Mouse (Mus musculus) limb, embryonic 11.5 days (tissue): ENCODE results near the gene Bcl2l11. TPM values are rescaled to one million over a fixed set of nuclear protein-coding genes. Genes with fewer than 3 reads are reported as not detected.

Experiments
- ATAC-seq: fragments of 200-750 bp; cut with Nextera tagmentation; 2 replicates; pipeline ENCODE4 v1.8.0; 2017; ENCODE audit warnings: low read depth; ENCODE audit not compliant: insufficient number of reproducible peaks, low FRiP score, low TSS enrichment
- DNase-seq: peaks from one replicate; pipeline ENCODE4 v3.0.0-alpha.2; 2015; ENCODE audit warnings: low spot score
- H3K27ac ChIP-seq: fragments of 300-500 bp; sonication (generic); replicated peaks from 2 replicates; pipeline ENCODE4 v1.5.1; 2014; ENCODE audit warnings: low read depth, mild to moderate bottlenecking, low read length
- H3K27me3 ChIP-seq: fragments of 300-500 bp; sonication (generic); 2 replicates; pipeline ENCODE4 v1.6.1; 2014; ENCODE audit warnings: mild to moderate bottlenecking, low read length, mixed read lengths; ENCODE audit not compliant: control insufficient read depth, insufficient read depth
- H3K36me3 ChIP-seq: fragments of 300-500 bp; sonication (generic); 2 replicates; pipeline ENCODE4 v1.6.1; 2014; ENCODE audit warnings: mild to moderate bottlenecking, low read length, moderate library complexity, mixed read lengths; ENCODE audit not compliant: control insufficient read depth, insufficient read depth
- H3K4me1 ChIP-seq: fragments of 300-500 bp; sonication (generic); 2 replicates; pipeline ENCODE4 v1.6.1; 2014; ENCODE audit warnings: low read length, mixed read lengths; ENCODE audit not compliant: control insufficient read depth, insufficient read depth
- H3K4me2 ChIP-seq: fragments of 300-500 bp; sonication (generic); 2 replicates; pipeline ENCODE4 v1.6.1; 2014; ENCODE audit warnings: low read depth, mild to moderate bottlenecking, moderate library complexity; ENCODE audit not compliant: severe bottlenecking
- H3K4me3 ChIP-seq: fragments of 300-500 bp; sonication (generic); 2 replicates; pipeline ENCODE4 v1.5.1; 2014; ENCODE audit warnings: low read depth, low read length
- H3K9ac ChIP-seq: fragments of 300-500 bp; sonication (generic); 2 replicates; pipeline ENCODE4 v1.6.1; 2014; ENCODE audit warnings: mild to moderate bottlenecking, low read length
- H3K9me3 ChIP-seq: fragments of 300-500 bp; sonication (generic); 2 replicates; pipeline ENCODE4 v1.6.1; 2016; ENCODE audit warnings: low read length; ENCODE audit not compliant: control insufficient read depth
- WGBS: fragments of 180-500 bp; shearing (Covaris S2); extraction: QIAGEN DNeasy Blood & Tissue Kit; methylation state at CpG from one replicate; pipeline ENCODE4 v1.1.7; 2014; 5-methylcytosine and 5-hydroxymethylcytosine counted together
- polyA plus RNA-seq: library from polyadenylated mRNA; unstranded; fragments of >200 nt; fragmentation: Nextera tagmentation; extraction: Ambion mirVana; gene quantifications from 2 replicates; pipeline ENCODE4 v1.2.1, GENCODE M21; 2014

Gene Bcl2l11
- polyA plus RNA-seq, 1 experiment from 2014 or later, result 23.4 TPM

- DNase-seq (no peak), ATAC-seq (no peak)
- no peaks in the 10 kb centered on the region for H3K36me3 ChIP-seq
- peaks cover 14% of the 10 kb centered on the region for H3K27me3 ChIP-seq
- H3K27ac ChIP-seq, result no peak overlapping the region
- WGBS, result 92% methylated on average over 9 of the region's 9 CpGs
- H3K9me3 ChIP-seq, result no peaks in the 10 kb centered on the region
- H3K4me3 ChIP-seq, result no peak overlapping the region
- no peak overlapping the region for H3K9ac ChIP-seq
- H3K4me1 ChIP-seq, result peaks cover 11% of the 10 kb centered on the region
- no peak overlapping the region for H3K4me2 ChIP-seq
Measured at GRCm38 (mm10) chr2:128118971-128119370, 6.9 kb upstream of the Bcl2l11 start.

- Histone ChIP-seq H3K27me3 (peaks cover 22% of the 10 kb centered on the region), H3K4me2 (peak overlapping the region; percentile 95), H3K9ac (no peak overlapping the region), H3K9me3 (no peaks in the 10 kb centered on the region), H3K27ac (no peak overlapping the region), H3K4me3 (peak overlapping the region; percentile 16; the same call in 1 of the 2 replicates), H3K4me1 (peaks cover 18% of the 10 kb centered on the region), H3K36me3 (no peaks in the 10 kb centered on the region)
- DNase-seq (peak; percentile 72), ATAC-seq (no peak)
- WGBS, result under 1% methylated on average over 9 of the region's 9 CpGs
Measured at GRCm38 (mm10) chr2:128122491-128122890, 3.3 kb upstream of the Bcl2l11 start.

GRCm38 (mm10) chr2:128122891-128123771 is 2.7 kb upstream of the Bcl2l11 start:
- no peak overlapping the region for H3K27ac ChIP-seq
- H3K4me1 ChIP-seq, result peaks cover 18% of the 10 kb centered on the region
- peak overlapping the region; percentile 16; the same call in 1 of the 2 replicates for H3K4me3 ChIP-seq
- peak overlapping the region; percentile 95 for H3K4me2 ChIP-seq
- ATAC-seq, result no peak
- WGBS, result 1% methylated on average over 40 of the region's 40 CpGs
- DNase-seq, result peak; percentile 57
- H3K9ac ChIP-seq, result peak overlapping the region; percentile 34; the same call in 1 of the 2 replicates
- H3K36me3 ChIP-seq, result no peaks in the 10 kb centered on the region
- peaks cover 22% of the 10 kb centered on the region for H3K27me3 ChIP-seq
- no peaks in the 10 kb centered on the region for H3K9me3 ChIP-seq

GRCm38 (mm10) chr2:128123921-128124683 is 1.7 kb upstream of the Bcl2l11 start:
- Histone ChIP-seq H3K36me3 (no peaks in the 10 kb centered on the region), H3K27me3 (peaks cover 22% of the 10 kb centered on the region), H3K9me3 (no peaks in the 10 kb centered on the region), H3K27ac (no peak overlapping the region), H3K4me2 (peak overlapping the region; percentile 95), H3K4me1 (peaks cover 21% of the 10 kb centered on the region), H3K4me3 (peak overlapping the region; percentile 16; the same call in 1 of the 2 replicates), H3K9ac (peak overlapping the region; percentile 17; the same call in 1 of the 2 replicates)
- no peak for ATAC-seq
- DNase-seq, result peak; percentile 60
- 2% methylated on average over 23 of the region's 23 CpGs for WGBS

- peaks cover 24% of the 10 kb centered on the region for H3K4me1 ChIP-seq
Measured at GRCm38 (mm10) chr2:128124693-128125092, 1.1 kb upstream of the Bcl2l11 start.

GRCm38 (mm10) chr2:128126591-128127051 is 783 bp downstream of the Bcl2l11 start:
- H3K4me3 ChIP-seq, result peak overlapping the region; percentile 73
- no peak overlapping the region; the same call in 1 of the 2 replicates for H3K27ac ChIP-seq
- DNase-seq (no peak), ATAC-seq (0 out of 2 replicates have a peak, but pooled peaks have one; percentile 0)
- under 1% methylated on average over 35 of the region's 35 CpGs for WGBS
- H3K27me3 ChIP-seq, result peaks cover 22% of the 10 kb centered on the region
- peaks cover 30% of the 10 kb centered on the region for H3K4me1 ChIP-seq
- peaks cover 10% of the 10 kb centered on the region; the same call in 1 of the 2 replicates for H3K36me3 ChIP-seq
- H3K9ac ChIP-seq, result peak overlapping the region; percentile 70
- H3K4me2 ChIP-seq, result peak overlapping the region; percentile 95
- no peaks in the 10 kb centered on the region for H3K9me3 ChIP-seq

More at GRCm38 (mm10) chr2:128124693-128125092, 1.1 kb upstream of the Bcl2l11 start:
- 3% methylated on average over 15 of the region's 15 CpGs for WGBS
- Histone ChIP-seq H3K4me2 (peak overlapping the region; percentile 95), H3K27me3 (peaks cover 22% of the 10 kb centered on the region), H3K36me3 (no peaks in the 10 kb centered on the region), H3K27ac (no peak overlapping the region), H3K9ac (no peak overlapping the region), H3K9me3 (no peaks in the 10 kb centered on the region), H3K4me3 (peak overlapping the region; percentile 73)
- no peak for ATAC-seq
- peak; percentile 55 for DNase-seq

- Histone ChIP-seq H3K27me3 (peaks cover 22% of the 10 kb centered on the region), H3K9ac (peak overlapping the region; percentile 70), H3K4me3 (peak overlapping the region; percentile 73), H3K36me3 (peaks cover 13% of the 10 kb centered on the region; the same call in 1 of the 2 replicates), H3K9me3 (no peaks in the 10 kb centered on the region), H3K4me1 (peaks cover 30% of the 10 kb centered on the region), H3K27ac (peak overlapping the region; percentile 76), H3K4me2 (peak overlapping the region; percentile 95)
- 0% methylated on average over 57 of the region's 67 CpGs for WGBS
- ATAC-seq, result peak; percentile 89
- DNase-seq, result peak; percentile 97
Measured at GRCm38 (mm10) chr2:128127121-128127671, 1.4 kb downstream of the Bcl2l11 start.
